Mouse (Mus musculus) E14TG2a.4 (cell line): ENCODE results near the gene Mrm1.
A peak's percentile ranks its signal among the peaks of the same experiment; 100 is the strongest.

ENCODE experiments used
- H3K27me3 ChIP-seq: 2 replicates; pipeline ENCODE4 v1.6.1; 2014; ENCODE audit warnings: low read length, control low read depth; ENCODE audit not compliant: insufficient read depth
- H3K36me3 ChIP-seq: 2 replicates; pipeline ENCODE4 v1.6.1; 2014; ENCODE audit warnings: low read length, control low read depth; ENCODE audit not compliant: insufficient read depth
- H3K4me1 ChIP-seq: replicated peaks from 2 replicates; pipeline ENCODE4 v1.6.1; 2014; ENCODE audit warnings: low read depth, low read length, control low read depth
- H3K4me3 ChIP-seq: replicated peaks from 2 replicates; pipeline ENCODE4 v1.5.1; 2014; ENCODE audit warnings: mild to moderate bottlenecking, low read length
- H3K9me3 ChIP-seq: 2 replicates; pipeline ENCODE4 v1.6.1; 2014; ENCODE audit warnings: low read length, control low read depth
- CTCF ChIP-seq: conservative IDR thresholded peaks from 2 replicates; pipeline ENCODE4 v1.5.1; 2014; ENCODE audit warnings: low read length
- NANOG ChIP-seq: IDR thresholded peaks from 2 replicates; pipeline ENCODE4 v1.6.1; 2014; ENCODE audit warnings: borderline replicate concordance, low read length, mixed read lengths
- POU5F1 ChIP-seq: IDR thresholded peaks from 2 replicates; pipeline ENCODE4 v1.6.1; 2014; ENCODE audit warnings: low read length, borderline replicate concordance

The Mrm1 gene

DNA sequence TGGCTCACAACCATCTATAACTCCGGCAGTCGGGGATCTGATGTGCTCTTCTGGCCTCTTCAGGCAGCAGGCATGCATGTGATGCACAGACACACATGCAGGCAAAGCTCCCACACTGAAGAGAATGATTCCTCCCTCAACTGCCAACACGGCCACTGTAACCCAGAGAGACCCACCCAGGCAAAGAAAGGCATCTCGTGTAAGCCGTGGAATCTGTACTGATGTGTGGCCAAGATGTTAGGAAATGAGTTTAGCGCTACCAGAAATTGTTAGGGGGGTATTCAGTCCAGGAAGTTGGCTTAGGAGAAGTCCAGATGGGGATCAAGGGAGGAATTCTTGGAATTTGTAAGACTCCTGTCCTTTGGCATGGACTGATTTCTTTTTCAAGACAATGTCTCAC lies 28.9 kb downstream of the Mrm1 start:
- Histone ChIP-seq H3K9me3 (no peaks in the 10 kb centered on the region), H3K4me1 (peaks cover 12% of the 10 kb centered on the region), H3K4me3 (no peak overlapping the region), H3K27me3 (peaks cover 29% of the 10 kb centered on the region; the same call in 1 of the 2 replicates), H3K36me3 (no peaks in the 10 kb centered on the region)
- no peak for TF ChIP-seq CTCF

DNA sequence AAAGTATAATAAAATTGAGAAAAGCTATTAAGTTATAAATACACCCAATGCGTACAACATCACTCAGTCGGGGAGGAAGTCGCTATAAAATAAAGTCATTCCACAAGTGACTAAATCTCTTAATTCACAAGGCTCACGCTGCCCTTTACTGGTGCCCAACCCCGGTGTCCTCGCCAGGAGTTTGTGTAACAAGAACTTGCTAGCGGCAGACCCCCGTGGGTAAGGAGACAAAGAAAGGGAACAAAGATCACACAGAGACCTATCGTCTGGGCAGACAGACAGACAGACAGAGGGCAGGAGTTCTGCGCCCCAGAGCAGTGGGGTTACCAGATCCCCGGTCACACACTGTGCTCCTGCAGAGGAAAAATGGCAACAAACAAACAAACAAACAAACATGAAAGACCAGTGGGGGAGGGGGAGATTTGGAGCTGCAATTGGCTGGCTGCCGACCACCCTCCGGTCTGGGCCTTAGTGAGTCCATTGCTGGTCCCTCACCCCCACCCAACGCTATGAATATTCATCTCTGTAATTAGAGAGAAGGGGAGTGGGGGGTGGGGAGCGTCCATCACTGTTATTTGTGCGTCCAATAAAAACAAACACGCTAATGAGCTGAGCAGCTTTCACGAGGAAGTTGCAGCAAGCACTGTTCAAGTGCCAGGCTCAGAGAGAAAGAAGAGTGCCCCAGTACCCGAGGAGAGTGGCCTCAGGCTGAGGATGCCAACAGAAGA lies 39.0 kb downstream of the Mrm1 start:
- Histone ChIP-seq H3K9me3 (no peaks in the 10 kb centered on the region), H3K4me1 (peaks cover 37% of the 10 kb centered on the region), H3K27me3 (peaks cover 49% of the 10 kb centered on the region), H3K4me3 (peak overlapping the region; percentile 56), H3K36me3 (no peaks in the 10 kb centered on the region)
- TF ChIP-seq NANOG: no peak
- no peak for TF ChIP-seq CTCF
- TF ChIP-seq POU5F1: no peak

DNA sequence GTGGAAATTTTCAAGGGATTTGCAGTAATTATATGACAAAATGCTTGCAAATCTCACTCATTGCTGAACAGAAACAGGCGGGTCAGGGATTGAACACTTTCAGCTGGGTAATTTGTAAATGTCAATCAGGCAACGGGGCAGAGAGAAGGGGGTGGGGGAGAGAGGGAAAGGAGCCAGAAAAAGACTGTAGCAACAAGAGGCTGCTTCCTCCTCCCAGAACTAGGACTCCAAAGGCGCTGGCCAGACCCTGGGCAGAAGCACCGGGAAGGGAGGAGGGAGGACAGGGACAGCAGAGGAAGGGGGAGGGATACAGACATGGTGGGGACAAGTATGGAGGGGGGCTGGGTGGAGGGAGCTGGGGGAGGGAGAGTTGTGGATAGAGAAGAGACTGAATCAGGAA lies 43.8 kb downstream of the Mrm1 start:
- Histone ChIP-seq H3K4me3 (no peak overlapping the region), H3K4me1 (peaks cover 44% of the 10 kb centered on the region), H3K27me3 (peaks cover 43% of the 10 kb centered on the region), H3K9me3 (no peaks in the 10 kb centered on the region), H3K36me3 (no peaks in the 10 kb centered on the region)
- TF ChIP-seq POU5F1 (no peak), NANOG (no peak), CTCF (no peak)

DNA sequence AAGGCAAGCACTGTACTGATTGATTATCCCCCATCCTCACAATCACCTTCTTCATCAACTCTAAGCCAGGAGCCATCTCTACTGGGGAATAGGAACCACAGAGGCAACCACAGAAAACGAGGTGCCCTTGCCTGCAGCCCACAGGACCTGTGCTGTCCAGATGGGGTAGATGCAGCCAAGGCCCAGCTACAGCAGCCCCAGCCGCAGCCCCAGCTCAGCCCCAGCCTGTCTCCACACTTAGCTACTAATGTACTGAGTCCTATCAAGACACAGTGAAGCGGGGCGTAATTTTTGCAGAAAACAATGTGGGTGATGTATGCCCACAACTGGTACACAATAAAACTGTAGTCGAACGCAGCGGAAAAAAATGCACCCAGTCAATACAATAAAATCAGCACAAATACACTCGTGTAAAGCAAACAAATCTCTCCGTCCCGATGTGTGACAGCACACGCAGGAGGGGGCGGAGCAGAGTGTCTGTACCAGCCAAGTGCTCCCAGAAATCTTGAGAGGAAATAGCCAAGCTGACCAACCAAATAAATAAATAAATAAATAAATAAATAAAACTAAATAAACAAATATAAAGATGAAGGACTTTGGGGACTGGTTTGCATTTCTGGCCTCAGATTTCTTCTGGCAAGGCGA lies 44.3 kb downstream of the Mrm1 start:
- Histone ChIP-seq H3K36me3 (no peaks in the 10 kb centered on the region), H3K27me3 (peaks cover 45% of the 10 kb centered on the region), H3K4me3 (no peak overlapping the region), H3K4me1 (peaks cover 38% of the 10 kb centered on the region), H3K9me3 (no peaks in the 10 kb centered on the region)
- no peak for TF ChIP-seq NANOG
- no peak for TF ChIP-seq CTCF
- TF ChIP-seq POU5F1: no peak

DNA sequence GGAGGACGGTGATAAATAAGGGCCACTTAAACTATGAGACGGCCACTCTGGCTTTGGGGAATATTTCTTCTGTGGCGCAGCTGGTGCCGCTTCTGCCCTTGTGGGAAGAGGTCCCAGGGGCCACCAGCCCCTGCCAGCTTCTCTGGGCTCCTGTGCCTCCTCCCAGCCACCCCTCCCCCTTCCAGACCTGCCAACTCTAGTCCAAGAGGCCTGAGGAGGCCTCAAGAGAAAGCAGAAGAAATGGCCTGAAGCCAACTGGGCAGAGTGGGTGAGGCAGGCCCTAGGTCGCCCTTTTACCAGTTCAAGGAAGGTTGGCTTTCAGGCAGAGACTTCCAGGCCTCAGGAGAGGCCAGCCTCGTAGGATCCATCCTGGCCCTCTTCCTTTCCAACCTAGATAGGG lies 51.4 kb downstream of the Mrm1 start:
- no peak for TF ChIP-seq CTCF
- TF ChIP-seq NANOG: no peak
- TF ChIP-seq POU5F1: no peak
- H3K27me3 ChIP-seq: peaks cover 59% of the 10 kb centered on the region
- H3K4me3 ChIP-seq: no peak overlapping the region
- peaks cover 33% of the 10 kb centered on the region for H3K4me1 ChIP-seq
- no peaks in the 10 kb centered on the region for H3K36me3 ChIP-seq
- H3K9me3 ChIP-seq: no peaks in the 10 kb centered on the region

DNA sequence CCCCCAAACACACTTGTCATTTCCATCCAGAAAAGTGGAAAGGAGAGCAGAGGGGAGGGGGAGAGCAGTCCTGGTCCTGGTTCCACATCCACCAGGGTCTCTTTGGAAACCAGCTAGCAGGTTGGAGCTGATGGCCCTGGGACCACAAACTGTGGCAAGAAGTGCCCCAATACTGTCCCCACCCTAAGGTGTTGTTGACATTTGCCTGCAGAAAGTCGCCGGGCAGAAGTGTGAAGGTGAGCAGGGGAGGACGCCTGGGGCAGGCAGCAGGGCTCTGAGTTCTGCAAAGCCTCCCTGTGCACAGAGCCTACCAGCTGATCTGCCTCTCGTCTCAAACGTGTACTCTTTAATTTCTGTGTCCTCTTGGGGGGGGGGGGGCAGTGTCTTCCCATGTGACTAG lies 54.2 kb downstream of the Mrm1 start:
- H3K9me3 ChIP-seq: no peaks in the 10 kb centered on the region
- peaks cover 27% of the 10 kb centered on the region for H3K4me1 ChIP-seq
- peaks cover 62% of the 10 kb centered on the region for H3K27me3 ChIP-seq
- no peaks in the 10 kb centered on the region for H3K36me3 ChIP-seq
- TF ChIP-seq POU5F1: no peak
- TF ChIP-seq NANOG: no peak
- no peak for TF ChIP-seq CTCF
- peak overlapping the region; percentile 63 for H3K4me3 ChIP-seq

DNA sequence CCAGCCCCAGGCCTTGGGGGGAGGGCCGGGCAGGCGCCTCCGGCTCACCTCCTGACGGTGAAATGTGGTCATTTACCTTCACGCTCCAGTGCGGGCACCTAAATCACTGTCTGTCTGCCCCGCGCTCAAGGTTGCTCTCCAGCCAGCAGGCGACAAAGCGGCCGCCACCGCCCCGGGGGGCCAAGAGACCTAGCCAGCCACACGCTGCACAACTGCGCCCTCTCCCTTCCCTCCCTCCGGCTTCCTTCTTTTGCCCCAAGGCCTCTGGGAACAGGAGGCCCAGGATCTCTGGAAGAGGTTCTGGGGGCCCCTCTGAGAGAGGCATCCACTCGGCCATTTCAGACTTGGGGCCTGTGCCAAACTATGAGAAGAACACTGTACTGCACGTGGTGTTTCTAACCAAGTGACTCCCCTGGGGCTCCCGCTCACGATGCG lies 54.8 kb downstream of the Mrm1 start:
- H3K36me3 ChIP-seq: no peaks in the 10 kb centered on the region
- H3K27me3 ChIP-seq: peaks cover 59% of the 10 kb centered on the region
- peaks cover 27% of the 10 kb centered on the region for H3K4me1 ChIP-seq
- TF ChIP-seq NANOG (no peak), POU5F1 (no peak), CTCF (no peak)
- H3K9me3 ChIP-seq: no peaks in the 10 kb centered on the region
- H3K4me3 ChIP-seq: peak overlapping the region; percentile 63

DNA sequence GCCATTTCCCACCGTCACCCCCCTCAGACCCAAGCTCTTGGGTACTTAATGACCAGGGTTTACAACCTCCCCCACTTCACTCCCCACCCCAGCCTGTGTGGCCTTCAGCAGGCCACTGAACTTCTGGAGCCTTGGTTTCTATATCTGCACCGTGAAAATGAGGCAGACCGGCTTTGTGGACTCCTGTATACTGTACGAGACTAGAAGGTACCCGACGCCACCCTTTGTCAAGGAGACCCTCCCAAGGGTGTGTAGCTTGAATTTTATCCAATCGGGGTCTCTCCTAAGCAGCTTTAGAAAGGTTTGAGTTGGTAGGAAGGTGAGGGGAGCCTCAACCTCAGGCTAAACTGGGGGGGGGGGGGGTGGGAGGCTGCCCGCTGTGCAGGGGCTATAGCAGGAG lies 55.2 kb downstream of the Mrm1 start:
- H3K27me3 ChIP-seq: peaks cover 59% of the 10 kb centered on the region
- no peaks in the 10 kb centered on the region for H3K9me3 ChIP-seq
- H3K36me3 ChIP-seq: no peaks in the 10 kb centered on the region
- TF ChIP-seq POU5F1 (no peak), CTCF (no peak), NANOG (no peak)
- peak overlapping the region; percentile 63 for H3K4me3 ChIP-seq
- peaks cover 27% of the 10 kb centered on the region for H3K4me1 ChIP-seq
